Mouse (Mus musculus) hindbrain, postnatal 0 days (tissue): ENCODE data around the gene Flrt1. TPM values are rescaled to one million over a fixed set of nuclear protein-coding genes. Genes with fewer than 3 reads are reported as not detected.

ENCODE experiments used
- ATAC-seq: fragments of 200-750 bp; cut with Nextera tagmentation; 2 replicates; pipeline ENCODE4 v1.8.0; 2017; ENCODE audit warnings: mild to moderate bottlenecking, moderate TSS enrichment, moderate library complexity
- DNase-seq: peaks from one replicate; pipeline ENCODE4 v3.0.0-alpha.2; 2015; ENCODE audit warnings: low spot score
- H3K27ac ChIP-seq: fragments of 300-500 bp; sonication (generic); 2 replicates; pipeline ENCODE4 v1.5.1; 2014; ENCODE audit warnings: mild to moderate bottlenecking
- H3K27me3 ChIP-seq: fragments of 300-500 bp; sonication (generic); 2 replicates; pipeline ENCODE4 v1.6.1; 2014; ENCODE audit warnings: low read length, mixed read lengths; ENCODE audit not compliant: insufficient read depth
- H3K36me3 ChIP-seq: fragments of 300-500 bp; sonication (generic); 2 replicates; pipeline ENCODE4 v1.6.1; 2014; ENCODE audit warnings: low read length, mixed read lengths; ENCODE audit not compliant: insufficient read depth
- H3K4me1 ChIP-seq: fragments of 300-500 bp; sonication (generic); 2 replicates; pipeline ENCODE4 v1.6.1; 2014; ENCODE audit warnings: antibody characterized with exemption, low read length, mixed read lengths; ENCODE audit not compliant: insufficient read depth
- H3K4me2 ChIP-seq: fragments of 300-500 bp; sonication (generic); 2 replicates; pipeline ENCODE4 v1.6.1; 2014; ENCODE audit warnings: low read depth, mild to moderate bottlenecking, low read length, moderate library complexity, mixed read lengths
- H3K4me3 ChIP-seq: fragments of 300-500 bp; sonication (generic); 2 replicates; pipeline ENCODE4 v1.5.1; 2014; ENCODE audit warnings: low read length
- H3K9ac ChIP-seq: fragments of 300-500 bp; sonication (generic); replicated peaks from 2 replicates; pipeline ENCODE4 v1.6.1; 2014; ENCODE audit warnings: mild to moderate bottlenecking, low read length, moderate library complexity, mixed read lengths
- H3K9me3 ChIP-seq: fragments of 300-500 bp; sonication (generic); 2 replicates; pipeline ENCODE4 v1.6.1; 2016; ENCODE audit warnings: low read length, mixed read lengths
- CTCF ChIP-seq: IDR thresholded peaks from 2 replicates; pipeline ENCODE4 v1.5.1; 2016; ENCODE audit warnings: antibody characterized with exemption, control low read depth, low read depth
- WGBS: fragments of 180-500 bp; shearing (Covaris S2); extraction: QIAGEN DNeasy Blood & Tissue Kit; methylation state at CpG from one replicate; pipeline ENCODE4 v1.1.7; 2014; 5-methylcytosine and 5-hydroxymethylcytosine counted together
- polyA plus RNA-seq: library from polyadenylated mRNA; unstranded; fragments of >200 nt; fragmentation: Nextera tagmentation; extraction: Ambion mirVana; gene quantifications from 2 replicates; pipeline ENCODE4 v1.2.1, GENCODE M21; 2015
- total RNA-seq: library from RNA; depleted of rRNA; stranded (reverse); fragments of >200 nt; gene quantifications from 2 replicates; pipeline ENCODE4 v1.2.3, GENCODE M21; 2014

The Flrt1 gene
- total and polyA plus RNA-seq, 2 experiments from 2014 or later: 8.1 to 10.1 TPM

GRCm38 (mm10) chr19:7140373-7140772, 34.8 kb upstream of the Flrt1 start:
- DNase-seq: peak; percentile 80
- no peak overlapping the region for H3K4me3 ChIP-seq
- no peak overlapping the region for H3K4me2 ChIP-seq
- peak overlapping the region; percentile 30; the same call in 1 of the 2 replicates for H3K9ac ChIP-seq
- TF ChIP-seq CTCF: no peak
- H3K9me3 ChIP-seq: no peaks in the 10 kb centered on the region
- peak overlapping the region; percentile 58 for H3K27ac ChIP-seq
- H3K27me3 ChIP-seq: 0 out of 2 replicates have a peak, but pooled peaks cover 3% of the 10 kb centered on the region
- 30% methylated on average over 6 of the region's 6 CpGs for WGBS
- no peak for ATAC-seq
- H3K4me1 ChIP-seq: peaks cover 35% of the 10 kb centered on the region
- no peaks in the 10 kb centered on the region for H3K36me3 ChIP-seq

- no peak overlapping the region for H3K27ac ChIP-seq
- H3K4me3 ChIP-seq: no peak overlapping the region
- no peak for TF ChIP-seq CTCF
- H3K4me2 ChIP-seq: no peak overlapping the region
- no peak for ATAC-seq
- no peak for DNase-seq
- WGBS: 62% methylated on average over 4 of the region's 4 CpGs
- H3K27me3 ChIP-seq: 0 out of 2 replicates have a peak, but pooled peaks cover 3% of the 10 kb centered on the region
- peaks cover 41% of the 10 kb centered on the region for H3K4me1 ChIP-seq
- H3K9me3 ChIP-seq: no peaks in the 10 kb centered on the region
- H3K36me3 ChIP-seq: no peaks in the 10 kb centered on the region
- H3K9ac ChIP-seq: no peak overlapping the region
These were observed 33.8 kb upstream of the Flrt1 start for GRCm38 (mm10) chr19:7139321-7139720.

- no peaks in the 10 kb centered on the region for H3K36me3 ChIP-seq
- DNase-seq: no peak
- no peak overlapping the region for H3K4me3 ChIP-seq
- 0 out of 2 replicates have a peak, but pooled peaks cover 3% of the 10 kb centered on the region for H3K27me3 ChIP-seq
- H3K9ac ChIP-seq: no peak overlapping the region
- H3K4me1 ChIP-seq: peaks cover 46% of the 10 kb centered on the region
- TF ChIP-seq CTCF: no peak
- 53% methylated on average over 14 of the region's 14 CpGs for WGBS
- H3K27ac ChIP-seq: no peak overlapping the region
- ATAC-seq: no peak
- no peak overlapping the region for H3K4me2 ChIP-seq
- H3K9me3 ChIP-seq: no peaks in the 10 kb centered on the region
These were observed 32.8 kb upstream of the Flrt1 start for GRCm38 (mm10) chr19:7138327-7138726.

- no peak overlapping the region for H3K4me2 ChIP-seq
- DNase-seq (no peak), ATAC-seq (no peak)
- 0 out of 2 replicates have a peak, but pooled peaks cover 3% of the 10 kb centered on the region for H3K27me3 ChIP-seq
- no peak overlapping the region for H3K4me3 ChIP-seq
- H3K9me3 ChIP-seq: no peaks in the 10 kb centered on the region
- H3K9ac ChIP-seq: no peak overlapping the region
- peak overlapping the region; percentile 22; the same call in 1 of the 2 replicates for H3K27ac ChIP-seq
- H3K4me1 ChIP-seq: peaks cover 46% of the 10 kb centered on the region
- TF ChIP-seq CTCF: no peak
- H3K36me3 ChIP-seq: no peaks in the 10 kb centered on the region
- WGBS: 45% methylated on average over 14 of the region's 14 CpGs
These were observed 31.4 kb upstream of the Flrt1 start for GRCm38 (mm10) chr19:7136714-7137498.

GRCm38 (mm10) chr19:7136016-7136415, 30.5 kb upstream of the Flrt1 start:
- no peak overlapping the region for H3K9ac ChIP-seq
- no peak for TF ChIP-seq CTCF
- 0 out of 2 replicates have a peak, but pooled peaks cover 3% of the 10 kb centered on the region for H3K27me3 ChIP-seq
- no peak overlapping the region for H3K4me3 ChIP-seq
- H3K4me1 ChIP-seq: peaks cover 39% of the 10 kb centered on the region
- H3K36me3 ChIP-seq: no peaks in the 10 kb centered on the region
- peak overlapping the region; percentile 22; the same call in 1 of the 2 replicates for H3K27ac ChIP-seq
- DNase-seq: peak; percentile 56
- 0 out of 2 replicates have a peak overlapping the region, but pooled peaks have one; percentile 13 for H3K4me2 ChIP-seq
- H3K9me3 ChIP-seq: no peaks in the 10 kb centered on the region
- WGBS: 18% methylated on average over 9 of the region's 9 CpGs
- no peak for ATAC-seq

GRCm38 (mm10) chr19:7135525-7135924, 30.0 kb upstream of the Flrt1 start:
- H3K4me1 ChIP-seq: peaks cover 34% of the 10 kb centered on the region
- 0 out of 2 replicates have a peak, but pooled peaks have one; percentile 41 for ATAC-seq
- H3K36me3 ChIP-seq: no peaks in the 10 kb centered on the region
- 0 out of 2 replicates have a peak overlapping the region, but pooled peaks have one; percentile 13 for H3K4me2 ChIP-seq
- H3K9ac ChIP-seq: no peak overlapping the region
- TF ChIP-seq CTCF: no peak
- 0 out of 2 replicates have a peak, but pooled peaks cover 3% of the 10 kb centered on the region for H3K27me3 ChIP-seq
- H3K27ac ChIP-seq: peak overlapping the region; percentile 22; the same call in 1 of the 2 replicates
- no peak overlapping the region for H3K4me3 ChIP-seq
- no peaks in the 10 kb centered on the region for H3K9me3 ChIP-seq
- WGBS: 17% methylated on average over 9 of the region's 9 CpGs
- DNase-seq: peak; percentile 62
